ENCODE assay signal across 19 mouse cellular contexts in genomic region chr3:32609233-32609632, GRCm38 (mm10). TPM values are rescaled to one million over a fixed set of nuclear protein-coding genes. Genes with fewer than 3 reads are reported as not detected.
DNase-seq lines count a peak whose midpoint lies in the region; ATAC-seq and TF ChIP-seq lines count a peak whose summit lies in the region.
"Had no signal": no experiment of that assay in that cellular context is flagged by ENCODE, and none has a peak within 500 bp of the region (broad histone marks: within the 10 kb centered on the region; RNA-seq: fewer than 3 reads in every experiment).

No protein-coding gene starts in this region.

- H3K27me3 ChIP-seq in forebrain, embryonic 15.5 days: no peaks in the 10 kb centered on the region
- no peaks in the 10 kb centered on the region for H3K27me3 ChIP-seq in forebrain, embryonic 10.5 days (ENCODE audit: poor library complexity, severe bottlenecking)
- no peaks in the 10 kb centered on the region for H3K27me3 ChIP-seq in intestine, embryonic 14.5 days (replicated peaks; ENCODE audit: control insufficient read depth, insufficient read depth, low read length)
- H3K27me3 ChIP-seq in intestine, embryonic 16.5 days (replicated peaks; ENCODE audit: control insufficient read depth, insufficient read depth, low read length): no peaks in the 10 kb centered on the region
- H3K27me3 ChIP-seq in midbrain, embryonic 14.5 days (ENCODE audit: control insufficient read depth, insufficient read depth, low read length): no peaks in the 10 kb centered on the region
- H3K27me3 ChIP-seq in midbrain, embryonic 11.5 days (ENCODE audit: control insufficient read depth, insufficient read depth, low read length): no peaks in the 10 kb centered on the region
- H3K27me3 ChIP-seq in midbrain, postnatal 0 days (ENCODE audit: insufficient read depth, low read length): no peaks in the 10 kb centered on the region
- H3K27me3 ChIP-seq: CH12.LX had no signal

- ATAC-seq in forebrain, embryonic 15.5 days (replicated peaks): peak; percentile 24
- ATAC-seq in intestine, embryonic 14.5 days (replicated peaks; ENCODE audit: low FRiP score, low TSS enrichment, low read depth): 0 out of 2 replicates have a peak, but pooled peaks have one; percentile 26
- ATAC-seq in intestine, embryonic 16.5 days: no peak
- peak; percentile 36; the same call in 1 of the 2 replicates for ATAC-seq in midbrain, embryonic 14.5 days (ENCODE audit: low FRiP score, low TSS enrichment)
- no peak for ATAC-seq in midbrain, embryonic 11.5 days (ENCODE audit: low FRiP score)
- 0 out of 2 replicates have a peak, but pooled peaks have one; percentile 14 for ATAC-seq in midbrain, postnatal 0 days (ENCODE audit: low FRiP score)

- no peak for DNase-seq in forebrain, embryonic 10.5 days (ENCODE audit: extremely low spot score, low spot score)
- no peak for DNase-seq in intestine, embryonic 14.5 days (ENCODE audit: low spot score)
- no peak for DNase-seq in midbrain, embryonic 14.5 days
- no peak for DNase-seq in midbrain, embryonic 11.5 days (ENCODE audit: low spot score, missing footprints)
- no peak for DNase-seq in midbrain, postnatal 0 days (ENCODE audit: low spot score)
- DNase-seq in ovary, postnatal 36 days (ENCODE audit: low spot score): no peak
- DNase-seq: adrenal gland, adult 2 months; cerebellum, adult 9-11 months; gastrocnemius, adult 2 months; heart, adult 2 months; heart, postnatal 36 days; kidney, adult 18-20 months; layer of hippocampus, postnatal 36 days; lung, embryonic 14.5 days; right cerebral cortex, adult 18-20 months had no signal

- TF ChIP-seq CTCF in midbrain, postnatal 0 days (IDR thresholded peaks at IDR 0.05): no peak

- H3K27ac ChIP-seq in forebrain, embryonic 15.5 days (replicated peaks): no peak overlapping the region
- H3K27ac ChIP-seq in forebrain, embryonic 10.5 days: no peak overlapping the region
- H3K27ac ChIP-seq in intestine, embryonic 14.5 days (ENCODE audit: low read depth): no peak overlapping the region
- H3K27ac ChIP-seq in intestine, embryonic 16.5 days (ENCODE audit: low read length): no peak overlapping the region
- H3K27ac ChIP-seq in midbrain, embryonic 14.5 days (replicated peaks; ENCODE audit: low read depth, low read length): no peak overlapping the region
- H3K27ac ChIP-seq in midbrain, embryonic 11.5 days (ENCODE audit: low read depth, low read length): no peak overlapping the region
- no peak overlapping the region for H3K27ac ChIP-seq in midbrain, postnatal 0 days (ENCODE audit: low read depth, low read length)
- H3K27ac ChIP-seq: gastrocnemius, adult 2 months; heart, adult 2 months; macrophage had no signal

- H3K4me2 ChIP-seq in forebrain, embryonic 15.5 days (replicated peaks): no peak overlapping the region
- no peak overlapping the region for H3K4me2 ChIP-seq in intestine, embryonic 14.5 days (ENCODE audit: low read length)
- no peak overlapping the region for H3K4me2 ChIP-seq in intestine, embryonic 16.5 days (ENCODE audit: low read depth, low read length)
- no peak overlapping the region for H3K4me2 ChIP-seq in midbrain, embryonic 14.5 days (ENCODE audit: low read length)
- H3K4me2 ChIP-seq in midbrain, embryonic 11.5 days: no peak overlapping the region
- H3K4me2 ChIP-seq in midbrain, postnatal 0 days (ENCODE audit: low read depth, low read length, poor library complexity, severe bottlenecking): no peak overlapping the region
- H3K4me2 ChIP-seq: lung, embryonic 14.5 days had no signal

- no peaks in the 10 kb centered on the region for H3K9me3 ChIP-seq in forebrain, embryonic 15.5 days
- no peaks in the 10 kb centered on the region; the same call in 1 of the 2 replicates for H3K9me3 ChIP-seq in forebrain, embryonic 10.5 days
- no peaks in the 10 kb centered on the region for H3K9me3 ChIP-seq in intestine, embryonic 14.5 days (ENCODE audit: control insufficient read depth, low read length)
- no peaks in the 10 kb centered on the region for H3K9me3 ChIP-seq in intestine, embryonic 16.5 days (ENCODE audit: control insufficient read depth, low read length)
- H3K9me3 ChIP-seq in midbrain, embryonic 14.5 days (ENCODE audit: control insufficient read depth, low read length): no peaks in the 10 kb centered on the region
- no peaks in the 10 kb centered on the region for H3K9me3 ChIP-seq in midbrain, embryonic 11.5 days (ENCODE audit: control insufficient read depth, low read length)
- H3K9me3 ChIP-seq in midbrain, postnatal 0 days (ENCODE audit: low read length): no peaks in the 10 kb centered on the region

- peaks cover 3% of the 10 kb centered on the region; the same call in 1 of the 2 replicates for H3K4me1 ChIP-seq in forebrain, embryonic 15.5 days
- no peaks in the 10 kb centered on the region for H3K4me1 ChIP-seq in forebrain, embryonic 10.5 days
- H3K4me1 ChIP-seq in intestine, embryonic 14.5 days (replicated peaks; ENCODE audit: control insufficient read depth, insufficient read depth, low read length): no peaks in the 10 kb centered on the region
- H3K4me1 ChIP-seq in intestine, embryonic 16.5 days (ENCODE audit: control insufficient read depth, insufficient read depth, low read length): no peaks in the 10 kb centered on the region
- H3K4me1 ChIP-seq in midbrain, embryonic 14.5 days (ENCODE audit: control insufficient read depth, insufficient read depth, low read length): no peaks in the 10 kb centered on the region
- no peaks in the 10 kb centered on the region for H3K4me1 ChIP-seq in midbrain, embryonic 11.5 days (ENCODE audit: control insufficient read depth, insufficient read depth, low read length)
- no peaks in the 10 kb centered on the region for H3K4me1 ChIP-seq in midbrain, postnatal 0 days (ENCODE audit: insufficient read depth, low read length)

- no peaks in the 10 kb centered on the region for H3K36me3 ChIP-seq in forebrain, embryonic 15.5 days
- no peaks in the 10 kb centered on the region; the same call in 1 of the 2 replicates for H3K36me3 ChIP-seq in forebrain, embryonic 10.5 days (replicated peaks)
- no peaks in the 10 kb centered on the region for H3K36me3 ChIP-seq in intestine, embryonic 14.5 days (ENCODE audit: control insufficient read depth, insufficient read depth, low read length)
- no peaks in the 10 kb centered on the region for H3K36me3 ChIP-seq in intestine, embryonic 16.5 days (ENCODE audit: control insufficient read depth, insufficient read depth, low read length)
- H3K36me3 ChIP-seq in midbrain, embryonic 14.5 days (ENCODE audit: control insufficient read depth, insufficient read depth, low read length): no peaks in the 10 kb centered on the region
- H3K36me3 ChIP-seq in midbrain, embryonic 11.5 days (ENCODE audit: control insufficient read depth, insufficient read depth, low read length): no peaks in the 10 kb centered on the region
- peaks cover 3% of the 10 kb centered on the region; the same call in 1 of the 2 replicates for H3K36me3 ChIP-seq in midbrain, postnatal 0 days (ENCODE audit: insufficient read depth, low read length)

- WGBS in forebrain, embryonic 15.5 days: 95% methylated on average over 4 of the region's 4 CpGs
- WGBS in forebrain, embryonic 10.5 days: 97% methylated on average over 4 of the region's 4 CpGs
- 99% methylated on average over 4 of the region's 4 CpGs for WGBS in intestine, embryonic 14.5 days
- WGBS in intestine, embryonic 16.5 days: 92% methylated on average over 4 of the region's 4 CpGs
- WGBS in midbrain, embryonic 14.5 days: over 99% methylated on average over 4 of the region's 4 CpGs
- 95% methylated on average over 4 of the region's 4 CpGs for WGBS in midbrain, embryonic 11.5 days
- WGBS in midbrain, postnatal 0 days: 99% methylated on average over 4 of the region's 4 CpGs

- no peak overlapping the region for H3K4me3 ChIP-seq in forebrain, embryonic 15.5 days
- H3K4me3 ChIP-seq in forebrain, embryonic 10.5 days: no peak overlapping the region
- no peak overlapping the region for H3K4me3 ChIP-seq in intestine, embryonic 14.5 days (ENCODE audit: low read depth, low read length)
- no peak overlapping the region for H3K4me3 ChIP-seq in intestine, embryonic 16.5 days (ENCODE audit: low read length)
- no peak overlapping the region for H3K4me3 ChIP-seq in midbrain, embryonic 14.5 days (replicated peaks; ENCODE audit: low read depth, low read length)
- H3K4me3 ChIP-seq in midbrain, embryonic 11.5 days (ENCODE audit: low read depth, low read length): no peak overlapping the region
- H3K4me3 ChIP-seq in midbrain, postnatal 0 days (ENCODE audit: low read depth, low read length): no peak overlapping the region
- H3K4me3 ChIP-seq: gastrocnemius, adult 2 months; heart, adult 2 months had no signal

- no peak overlapping the region for H3K9ac ChIP-seq in forebrain, embryonic 15.5 days (replicated peaks)
- no peak overlapping the region for H3K9ac ChIP-seq in intestine, embryonic 14.5 days (ENCODE audit: low read length)
- no peak overlapping the region for H3K9ac ChIP-seq in intestine, embryonic 16.5 days (ENCODE audit: low read depth, low read length)
- no peak overlapping the region for H3K9ac ChIP-seq in midbrain, embryonic 14.5 days (replicated peaks; ENCODE audit: low read length)
- H3K9ac ChIP-seq in midbrain, embryonic 11.5 days (ENCODE audit: low read length): no peak overlapping the region
- no peak overlapping the region for H3K9ac ChIP-seq in midbrain, postnatal 0 days (replicated peaks; ENCODE audit: low read length, poor library complexity, severe bottlenecking)
- H3K9ac ChIP-seq: lung, embryonic 14.5 days had no signal

RNA-seq across cellular contexts. Expression of gene Gnb4, which starts 7.2 kb away (rescaled TPM):
- polyA plus RNA-seq in forebrain, embryonic 15.5 days (2015; fragmentation: Nextera tagmentation; extraction: Ambion mirVana): 70.9 and 71.8 TPM in 2 replicates
- 36.7 and 38.4 TPM in 2 replicates for polyA plus RNA-seq in forebrain, embryonic 10.5 days (2016; fragmentation: Nextera tagmentation; extraction: Ambion mirVana)
- 53.0 and 64.2 TPM in 2 replicates for polyA plus RNA-seq in intestine, embryonic 14.5 days (2014; fragmentation: Nextera tagmentation; extraction: Ambion mirVana)
- 43.4 and 44.4 TPM in 2 replicates for polyA plus RNA-seq in intestine, embryonic 16.5 days (2015; fragmentation: Nextera tagmentation; extraction: Ambion mirVana)
- 75.8 and 81.7 TPM in 2 replicates for polyA plus RNA-seq in midbrain, embryonic 14.5 days (2014; fragmentation: Nextera tagmentation; extraction: Ambion mirVana)
- polyA plus RNA-seq in midbrain, embryonic 11.5 days (2014; fragmentation: Nextera tagmentation; extraction: Ambion mirVana): 42.3 and 48.6 TPM in 2 replicates
- total RNA-seq in midbrain, postnatal 0 days (2014; rRNA removed): 118 and 150 TPM in 2 replicates
- polyA plus RNA-seq in midbrain, postnatal 0 days (2015; fragmentation: Nextera tagmentation; extraction: Ambion mirVana): 121 and 127 TPM in 2 replicates

Comparison
In these comparisons a context has a peak if more than half of its experiments do, and no peak if none do; other contexts are left out.
1. ATAC-seq: peak in forebrain, embryonic 15.5 days (single experiment), intestine, embryonic 14.5 days (single experiment), midbrain, embryonic 14.5 days (single experiment) and midbrain, postnatal 0 days (single experiment); none in intestine, embryonic 16.5 days (single experiment) and midbrain, embryonic 11.5 days (single experiment).